Mouse (Mus musculus) layer of hippocampus, adult 2 months (tissue): ENCODE results near the gene Defb29. TPM values are rescaled to one million over a fixed set of nuclear protein-coding genes. Genes with fewer than 3 reads are reported as not detected.
A peak's percentile ranks its signal among the peaks of the same experiment; 100 is the strongest.

Source experiments
- DNase-seq, 2 experiments: peaks; one replicate each; pipeline ENCODE4 v3.0.0; 2022; ENCODE audit warnings: low spot score in 2 of 2
- H3K27ac ChIP-seq: fragments of 200-600 bp; 2 replicates; pipeline ENCODE4 v1.8.1; 2022
- H3K4me3 ChIP-seq: fragments of 200-600 bp; 2 replicates; pipeline ENCODE4 v1.8.1; 2022; ENCODE audit warnings: mild to moderate bottlenecking
- CTCF ChIP-seq: fragments of 200-600 bp; conservative IDR thresholded peaks from 2 replicates; pipeline ENCODE4 v1.8.1; 2022; ENCODE audit warnings: antibody characterized with exemption, mild to moderate bottlenecking, moderate library complexity
- total RNA-seq, 2 experiments: library from RNA; stranded (reverse); gene quantifications; 2 replicates each; pipeline ENCODE4 v1.2.3; 2021

Defb29 gene
- total RNA-seq, 2 experiments from 2014 or later, result not detected

- no peak for TF ChIP-seq CTCF
- Histone ChIP-seq H3K4me3 (no peak overlapping the region), H3K27ac (no peak overlapping the region)
- no peak for DNase-seq
Observed at GRCm38 (mm10) chr2:152548124-152548523, 8.2 kb upstream of the Defb29 start.

GRCm38 (mm10) chr2:152544691-152545090, 4.8 kb upstream of the Defb29 start:
- H3K4me3 ChIP-seq, result no peak overlapping the region
- TF ChIP-seq CTCF, result peak; percentile 87
- no peak overlapping the region for H3K27ac ChIP-seq
- peak; percentile 74 to 86 for DNase-seq

- Histone ChIP-seq H3K27ac (no peak overlapping the region), H3K4me3 (no peak overlapping the region)
- TF ChIP-seq CTCF, result no peak
- no peak for DNase-seq
Observed at GRCm38 (mm10) chr2:152543478-152543877, 3.6 kb upstream of the Defb29 start.

GRCm38 (mm10) chr2:152542897-152543296, 3.0 kb upstream of the Defb29 start:
- no peak overlapping the region for H3K27ac ChIP-seq
- no peak overlapping the region for H3K4me3 ChIP-seq
- peak; percentile 47 for TF ChIP-seq CTCF
- no peak for DNase-seq

GRCm38 (mm10) chr2:152541979-152542378, 2.1 kb upstream of the Defb29 start:
- no peak for DNase-seq
- H3K4me3 ChIP-seq, result no peak overlapping the region
- TF ChIP-seq CTCF, result no peak
- H3K27ac ChIP-seq, result no peak overlapping the region

- TF ChIP-seq CTCF, result no peak; the same call in 1 of the 2 replicates
- Histone ChIP-seq H3K4me3 (no peak within 1 kb of the TSS), H3K27ac (no peak within 1 kb of the TSS)
- DNase-seq, result no peak
Observed at GRCm38 (mm10) chr2:152517981-152518380, 21.9 kb downstream of the Defb29 start, which contains the start of gene Defb28. Defb28 (plus strand) TSS chr2:152518255.

- Histone ChIP-seq H3K27ac (no peak overlapping the region), H3K4me3 (no peak overlapping the region)
- no peak for TF ChIP-seq CTCF
- DNase-seq, result no peak
Observed at GRCm38 (mm10) chr2:152516084-152516483, 23.8 kb downstream of the Defb29 start.

GRCm38 (mm10) chr2:152511592-152511991, 28.3 kb downstream of the Defb29 start, which contains the start of gene Defb26:
Defb26 (minus strand) TSS chr2:152511692.
- DNase-seq, result no peak
- Histone ChIP-seq H3K27ac (no peak within 1 kb of the TSS), H3K4me3 (no peak within 1 kb of the TSS)
- TF ChIP-seq CTCF, result no peak

- H3K4me3 ChIP-seq, result no peak overlapping the region
- TF ChIP-seq CTCF, result no peak
Observed at GRCm38 (mm10) chr2:152503950-152504349, 35.9 kb downstream of the Defb29 start.

GRCm38 (mm10) chr2:152500863-152501229, 39.1 kb downstream of the Defb29 start:
- DNase-seq, result no peak
- TF ChIP-seq CTCF, result peak; percentile 39
- H3K27ac ChIP-seq, result no peak overlapping the region

More at GRCm38 (mm10) chr2:152503950-152504349, 35.9 kb downstream of the Defb29 start:
- no peak overlapping the region for H3K27ac ChIP-seq
- DNase-seq, result no peak

GRCm38 (mm10) chr2:152500204-152500862, 39.6 kb downstream of the Defb29 start:
- Histone ChIP-seq H3K4me3 (no peak overlapping the region), H3K27ac (no peak overlapping the region)
- no peak for TF ChIP-seq CTCF
- DNase-seq, result no peak

More at GRCm38 (mm10) chr2:152500863-152501229, 39.1 kb downstream of the Defb29 start:
- no peak overlapping the region for H3K4me3 ChIP-seq

- no peak for DNase-seq
- Histone ChIP-seq H3K27ac (no peak overlapping the region), H3K4me3 (no peak overlapping the region)
- no peak for TF ChIP-seq CTCF
Observed at GRCm38 (mm10) chr2:152498020-152498419, 41.9 kb downstream of the Defb29 start.

GRCm38 (mm10) chr2:152493151-152493550, 46.7 kb downstream of the Defb29 start:
- no peak for DNase-seq
- Histone ChIP-seq H3K4me3 (no peak overlapping the region), H3K27ac (no peak overlapping the region)
- no peak for TF ChIP-seq CTCF

- no peak for DNase-seq
- Histone ChIP-seq H3K4me3 (no peak within 1 kb of the TSS), H3K27ac (no peak within 1 kb of the TSS)
- no peak for TF ChIP-seq CTCF
Observed at GRCm38 (mm10) chr2:152490038-152490437, 49.9 kb downstream of the Defb29 start, which contains the start of gene Defb22. Defb22 (minus strand) TSS chr2:152490138.

Other genes with a start within 250 kb of the Defb29 start
- gene Tbc1d20, start 246.3 kb downstream of the Defb29 start, total RNA-seq, result 10 to 100 TPM; 51.1 to 54.6 TPM
- gene Rbck1, start 207.4 kb downstream of the Defb29 start, total RNA-seq, result 100 to 1,000 TPM; 103 to 125 TPM
- gene Trib3, start 196.1 kb downstream of the Defb29 start, total RNA-seq, result under 1 TPM; 0.41 to 0.54 TPM
- 10 to 100 TPM; 66.3 to 83.0 TPM for gene Nrsn2, start 163.5 kb downstream of the Defb29 start, total RNA-seq
- gene Sox12, start 142.0 kb downstream of the Defb29 start, total RNA-seq, result 10 to 100 TPM; 16.5 to 19.5 TPM
- gene Zcchc3, start 125.1 kb downstream of the Defb29 start, total RNA-seq, result 10 to 100 TPM in 1 of 2 experiments, 1 to 10 TPM in 1; 9.9 to 10.1 TPM
- gene 6820408C15Rik, start 124.5 kb downstream of the Defb29 start, total RNA-seq, result 1 to 10 TPM; 2.4 to 3.2 TPM
- not detected for gene Defb23, start 75.5 kb downstream of the Defb29 start, total RNA-seq
- gene Defb20, start 63.0 kb downstream of the Defb29 start, total RNA-seq, result not detected
- not detected for gene Defb22, start 50.0 kb downstream of the Defb29 start, total RNA-seq
- not detected for gene Defb26, start 28.4 kb downstream of the Defb29 start, total RNA-seq
- not detected for gene Defb28, start 21.8 kb downstream of the Defb29 start, total RNA-seq
- not detected for gene Gm17416, start 29.2 kb upstream of the Defb29 start, total RNA-seq
- not detected for gene Defb21, start 32.6 kb upstream of the Defb29 start, total RNA-seq
- not detected for gene Defb19, start 40.2 kb upstream of the Defb29 start, total RNA-seq
- not detected for gene Defb45, start 59.3 kb upstream of the Defb29 start, total RNA-seq
- gene Defb36, start 64.2 kb upstream of the Defb29 start, total RNA-seq, result not detected
- gene Defb25, start 83.0 kb upstream of the Defb29 start, total RNA-seq, result not detected
- gene Rem1, start 86.9 kb upstream of the Defb29 start, total RNA-seq, result 1 to 10 TPM in 1 of 2 experiments, under 1 TPM in 1; 0.42 to 2.0 TPM
- 10 to 100 TPM; 71.5 to 73.3 TPM for gene H13, start 129.4 kb upstream of the Defb29 start, total RNA-seq
- gene Mcts2, start 146.9 kb upstream of the Defb29 start, total RNA-seq, result 10 to 100 TPM; 18.8 to 20.8 TPM
- 10 to 100 TPM; 23.5 to 25.4 TPM for gene Id1, start 196.2 kb upstream of the Defb29 start, total RNA-seq
- 1 to 10 TPM; 1.4 to 1.6 TPM for gene Cox4i2, start 214.1 kb upstream of the Defb29 start, total RNA-seq